Comparison of ENCODE assay signal across 23 mouse cellular contexts in genomic region chr5:53279216-53279813, GRCm38 (mm10).
"Had no signal": no experiment of that assay in that cellular context is flagged by ENCODE, and none has a peak within 500 bp of the region (broad histone marks: within the 10 kb centered on the region; RNA-seq: fewer than 3 reads in every experiment).

No protein-coding gene starts in this region.

- H3K27ac ChIP-seq: kidney, embryonic 15.5 days; left cerebral cortex, adult 2 months; limb, embryonic 12.5 days; limb, embryonic 15.5 days; liver, embryonic 12.5 days; liver, embryonic 15.5 days; midbrain, embryonic 10.5 days; midbrain, embryonic 13.5 days; neural tube, embryonic 13.5 days had no signal

- DNase-seq: kidney, adult 11 months; kidney, adult 8-10 months; kidney, postnatal 10 days; kidney, postnatal 36 days; left cerebral cortex, postnatal 4 days; lung, adult 2 months; lung, postnatal 14 days; lung, postnatal 4 days; retina, postnatal 1 day; thymus, adult 18-20 months; thymus, postnatal 36 days had no signal

- H3K4me3 ChIP-seq: kidney, embryonic 15.5 days; left cerebral cortex, adult 2 months; limb, embryonic 12.5 days; limb, embryonic 15.5 days; liver, embryonic 12.5 days; liver, embryonic 15.5 days; megakaryocyte, embryonic 14.5 days; midbrain, embryonic 10.5 days; midbrain, embryonic 13.5 days; myocyte; neural tube, embryonic 13.5 days had no signal

- ATAC-seq: liver, embryonic 12.5 days; midbrain, embryonic 13.5 days; midbrain, embryonic 16.5 days had no signal

- H3K4me1 ChIP-seq: liver, embryonic 12.5 days; liver, embryonic 15.5 days had no signal

- H3K9ac ChIP-seq: kidney, embryonic 15.5 days; limb, embryonic 12.5 days; limb, embryonic 15.5 days; liver, embryonic 12.5 days; liver, embryonic 15.5 days; midbrain, embryonic 13.5 days; neural tube, embryonic 13.5 days had no signal

- H3K4me2 ChIP-seq: kidney, embryonic 15.5 days; limb, embryonic 12.5 days; limb, embryonic 15.5 days; liver, embryonic 12.5 days; liver, embryonic 15.5 days; midbrain, embryonic 13.5 days; neural tube, embryonic 13.5 days had no signal

- H3K27me3 ChIP-seq: kidney, embryonic 15.5 days; limb, embryonic 12.5 days; limb, embryonic 15.5 days; liver, embryonic 12.5 days; liver, embryonic 15.5 days; megakaryocyte, embryonic 14.5 days; midbrain, embryonic 13.5 days; neural tube, embryonic 13.5 days had no signal

- H3K9me3 ChIP-seq: kidney, embryonic 15.5 days; limb, embryonic 12.5 days; limb, embryonic 15.5 days; liver, embryonic 12.5 days; liver, embryonic 15.5 days; megakaryocyte, embryonic 14.5 days; midbrain, embryonic 10.5 days; midbrain, embryonic 13.5 days; neural tube, embryonic 13.5 days had no signal
